Mouse (Mus musculus): ENCODE data around the gene Dhx32.

GRCm38 (mm10) chr7:133751163-133751562 lies 31.4 kb downstream of the Dhx32 start:
- TF ChIP-seq POLR2A (IDR thresholded peaks at IDR 0.05; ENCODE audit: control insufficient read depth, extremely low read depth, insufficient read depth, low read length, poor library complexity) (no peak), CTCF (IDR thresholded peaks at IDR 0.05; ENCODE audit: borderline replicate concordance, control insufficient read depth, extremely low read depth, insufficient read depth, low read length, poor library complexity) (no peak)

All from thymus, adult 2 months (tissue).